ENCODE assay signal across 22 mouse cellular contexts in the genomic region with DNA sequence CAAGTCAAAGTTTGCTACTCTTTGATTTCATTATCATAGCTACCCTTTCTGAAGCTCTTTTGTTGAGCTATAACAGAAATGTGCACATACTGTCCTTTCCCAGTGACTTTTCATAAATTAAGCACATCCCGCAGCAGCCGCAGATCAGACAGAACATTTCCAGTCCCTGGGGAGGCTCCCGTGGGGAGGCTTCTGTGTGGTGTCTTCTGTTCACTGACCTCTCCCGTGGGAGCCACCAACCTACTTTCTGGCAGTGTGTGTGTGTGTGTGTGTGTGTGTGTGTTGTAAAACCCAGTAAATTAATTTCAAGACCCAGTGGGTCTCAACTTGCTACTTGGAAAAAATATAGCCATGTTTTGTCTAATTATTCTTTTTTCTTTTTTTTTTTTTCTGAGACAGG. TPM values are rescaled to one million over a fixed set of nuclear protein-coding genes. Genes with fewer than 3 reads are reported as not detected.
DNase-seq lines count a peak whose midpoint lies in the region; ATAC-seq and TF ChIP-seq lines count a peak whose summit lies in the region.
"Had no signal": no experiment of that assay in that cellular context is flagged by ENCODE, and none has a peak within 500 bp of the region (broad histone marks: within the 10 kb centered on the region; RNA-seq: fewer than 3 reads in every experiment).

No protein-coding gene starts in this region.

- H3K27me3 ChIP-seq in lung, postnatal 0 days (replicated peaks; ENCODE audit: insufficient read depth, low read length) = no peaks in the 10 kb centered on the region
- H3K27me3 ChIP-seq: forebrain, embryonic 13.5 days; heart, embryonic 15.5 days; hindbrain, embryonic 13.5 days; liver, embryonic 12.5 days had no signal

- no peak for TF ChIP-seq CTCF in lung, postnatal 0 days (IDR thresholded peaks at IDR 0.05)

- no peak for ATAC-seq in lung, postnatal 0 days
- ATAC-seq: forebrain, embryonic 13.5 days; intestine, embryonic 16.5 days; liver, embryonic 12.5 days; midbrain, embryonic 16.5 days had no signal

- no peak overlapping the region for H3K27ac ChIP-seq in lung, postnatal 0 days (ENCODE audit: low read length)
- 0 out of 2 replicates have a peak overlapping the region, but pooled peaks have one; percentile 19 for H3K27ac ChIP-seq in brown adipose tissue, adult 24 weeks (replicated peaks; ENCODE audit: low read depth, low read length)
- H3K27ac ChIP-seq: forebrain, embryonic 13.5 days; heart, embryonic 15.5 days; hindbrain, embryonic 13.5 days; liver, embryonic 12.5 days had no signal

- peak; percentile 95 for DNase-seq in heart, adult 11 months
- no peak for DNase-seq in heart, adult 8-10 months (ENCODE audit: low spot score)
- peak; percentile 49 for DNase-seq in kidney, postnatal 14 days
- DNase-seq in kidney, adult 9 months = no peak
- DNase-seq in lung, postnatal 0 days (ENCODE audit: low spot score) = peak; percentile 21
- no peak for DNase-seq in lung, postnatal 25 days (ENCODE audit: low spot score)
- DNase-seq: adrenal gland, adult 2 months; cerebellum, adult 8-10 months; cerebellum, postnatal 25 days; heart, postnatal 36 days; lung, adult 18-20 months; lung, postnatal 10 days; right cerebral cortex, postnatal 25 days; thymus, adult 2 months; thymus, postnatal 36 days had no signal

- TF ChIP-seq EP300 in lung, postnatal 0 days (IDR thresholded peaks at IDR 0.05) = peak; percentile 29; the same call in 1 of the 2 replicates

- no peak overlapping the region for H3K9ac ChIP-seq in lung, postnatal 0 days (replicated peaks; ENCODE audit: low read depth)
- H3K9ac ChIP-seq: forebrain, embryonic 13.5 days; heart, embryonic 15.5 days; hindbrain, embryonic 13.5 days; liver, embryonic 12.5 days had no signal

- H3K9me3 ChIP-seq in lung, postnatal 0 days (ENCODE audit: low read length) = no peaks in the 10 kb centered on the region
- H3K9me3 ChIP-seq: forebrain, embryonic 13.5 days; heart, embryonic 15.5 days; hindbrain, embryonic 13.5 days; liver, embryonic 12.5 days had no signal

- H3K4me3 ChIP-seq in lung, postnatal 0 days (ENCODE audit: low read depth, low read length) = no peak overlapping the region
- no peak overlapping the region for H3K4me3 ChIP-seq in brown adipose tissue, adult 24 weeks (ENCODE audit: insufficient read depth, low read depth, low read length)
- H3K4me3 ChIP-seq: forebrain, embryonic 13.5 days; heart, embryonic 15.5 days; hindbrain, embryonic 13.5 days; liver, embryonic 12.5 days had no signal

- no peak overlapping the region for H3K4me2 ChIP-seq in lung, postnatal 0 days (replicated peaks; ENCODE audit: low read depth, low read length)
- H3K4me2 ChIP-seq: forebrain, embryonic 13.5 days; heart, embryonic 15.5 days; hindbrain, embryonic 13.5 days; liver, embryonic 12.5 days had no signal

- H3K36me3 ChIP-seq in lung, postnatal 0 days (ENCODE audit: insufficient read depth, low read length) = peaks cover 3% of the 10 kb centered on the region; the same call in 1 of the 2 replicates
- H3K36me3 ChIP-seq: heart, embryonic 15.5 days had no signal

- peaks cover 30% of the 10 kb centered on the region for H3K4me1 ChIP-seq in lung, postnatal 0 days (ENCODE audit: insufficient read depth, low read depth, low read length)
- peaks cover 38% of the 10 kb centered on the region for H3K4me1 ChIP-seq in brown adipose tissue, adult 24 weeks (ENCODE audit: control insufficient read depth, insufficient read depth, insufficient read length, low read length)

- 70% methylated on average over 4 of the region's 4 CpGs for whole genome bisulfite sequencing in lung, postnatal 0 days

RNA-seq across cellular contexts. Expression of gene Cds2, which starts 17.0 kb away (rescaled TPM):
- 10 to 100 TPM; 79.2 to 97.9 (median 83.9) TPM for total RNA-seq in heart, adult 8-10 months (2022)
- polyA plus RNA-seq in lung, postnatal 0 days (2015; fragmentation: Nextera tagmentation; extraction: Ambion mirVana) = 32.3 and 37.0 TPM in 2 replicates
- polyA plus RNA-seq in brown adipose tissue, adult 24 weeks (2012; ENCODE audit: insufficient read depth, insufficient read length, missing spikeins) = 27.4 and 37.3 TPM in 2 replicates

RNA-seq across cellular contexts. Expression of gene Pcna, which starts 26.9 kb away (rescaled TPM):
- total RNA-seq in heart, adult 8-10 months (2022) = 10 to 100 TPM; 33.1 to 42.6 (median 38.3) TPM
- 74.7 and 76.4 TPM in 2 replicates for polyA plus RNA-seq in lung, postnatal 0 days (2015; fragmentation: Nextera tagmentation; extraction: Ambion mirVana)
- polyA plus RNA-seq in brown adipose tissue, adult 24 weeks (2012; ENCODE audit: insufficient read depth, insufficient read length, missing spikeins) = 46.7 and 56.1 TPM in 2 replicates

RNA-seq across cellular contexts. Expression of gene Tmem230, which starts 32.4 kb away (rescaled TPM):
- total RNA-seq in heart, adult 8-10 months (2022) = 10 to 100 TPM; 25.1 to 29.2 (median 26.2) TPM
- 39.6 and 41.7 TPM in 2 replicates for polyA plus RNA-seq in lung, postnatal 0 days (2015; fragmentation: Nextera tagmentation; extraction: Ambion mirVana)
- 24.9 and 31.3 TPM in 2 replicates for polyA plus RNA-seq in brown adipose tissue, adult 24 weeks (2012; ENCODE audit: insufficient read depth, insufficient read length, missing spikeins)

Comparison
In these comparisons a context has a peak if more than half of its experiments do, and no peak if none do; other contexts are left out.
1. DNase-seq: peak in heart, adult 11 months (single experiment), kidney, postnatal 14 days (single experiment) and lung, postnatal 0 days (single experiment); none in heart, adult 8-10 months (single experiment), kidney, adult 9 months (single experiment) and lung, postnatal 25 days (single experiment).